Mouse (Mus musculus): ENCODE results near the gene Wfs1.
"Not testable (repeated sequence)": the region's sequence is repeated elsewhere in the genome, so short reads cannot be mapped to it uniquely, and the experiment has no call there.

Wfs1 gene

DNA sequence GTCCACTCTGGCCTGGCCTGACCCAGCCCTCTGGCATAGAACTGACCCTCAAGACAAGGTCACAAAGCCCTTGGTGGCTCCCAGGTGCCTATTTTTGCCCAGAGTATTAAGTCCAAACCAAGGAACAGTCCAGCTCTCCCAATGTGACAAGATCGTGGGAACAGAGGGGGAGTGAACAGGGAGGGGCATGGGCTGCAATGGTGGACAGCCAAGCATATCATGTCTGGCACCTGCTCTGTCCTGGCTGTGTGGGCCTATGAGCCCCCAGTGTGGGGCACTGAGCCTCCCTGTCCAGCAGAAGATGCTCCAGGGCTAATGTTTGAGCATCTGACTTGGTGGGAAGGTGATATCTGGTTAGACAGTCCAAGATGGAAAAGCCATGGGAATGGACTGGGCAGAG is 2.4 kb downstream of the Wfs1 start:
- DNase-seq (ENCODE audit: low read depth) = no peak

GRCm38 (mm10) chr5:36982271-36982670 is 6.7 kb downstream of the Wfs1 start:
- no peak for DNase-seq (ENCODE audit: low read depth)

GRCm38 (mm10) chr5:36979631-36980030 is 9.4 kb downstream of the Wfs1 start:
- no peak for DNase-seq (ENCODE audit: low read depth)

DNA sequence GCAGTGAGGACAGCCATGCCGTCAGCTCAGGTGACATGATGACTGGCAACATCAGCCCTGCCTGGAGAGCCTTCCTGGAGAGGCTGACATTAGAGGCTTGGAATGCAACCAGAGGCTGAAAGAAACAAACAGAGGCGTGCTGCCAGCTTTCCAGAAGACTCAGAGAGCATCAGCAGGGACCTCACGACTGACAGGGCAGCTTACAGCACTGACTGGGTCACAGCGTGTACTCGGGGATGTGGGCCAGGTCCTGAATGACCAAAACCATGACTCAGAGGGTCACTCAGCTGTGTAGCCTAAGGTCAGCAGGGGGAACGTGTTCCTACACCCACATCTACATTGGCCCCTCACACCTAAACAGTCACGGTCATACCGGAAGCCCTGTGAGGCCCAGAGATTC is 10.0 kb downstream of the Wfs1 start:
- no peak for DNase-seq (ENCODE audit: low read depth)

- DNase-seq (ENCODE audit: low read depth) = no peak
Measured at GRCm38 (mm10) chr5:36977809-36978208, 11.2 kb downstream of the Wfs1 start.

GRCm38 (mm10) chr5:36975336-36975735 is 13.7 kb downstream of the Wfs1 start:
- no peak for DNase-seq (ENCODE audit: low read depth)

DNA sequence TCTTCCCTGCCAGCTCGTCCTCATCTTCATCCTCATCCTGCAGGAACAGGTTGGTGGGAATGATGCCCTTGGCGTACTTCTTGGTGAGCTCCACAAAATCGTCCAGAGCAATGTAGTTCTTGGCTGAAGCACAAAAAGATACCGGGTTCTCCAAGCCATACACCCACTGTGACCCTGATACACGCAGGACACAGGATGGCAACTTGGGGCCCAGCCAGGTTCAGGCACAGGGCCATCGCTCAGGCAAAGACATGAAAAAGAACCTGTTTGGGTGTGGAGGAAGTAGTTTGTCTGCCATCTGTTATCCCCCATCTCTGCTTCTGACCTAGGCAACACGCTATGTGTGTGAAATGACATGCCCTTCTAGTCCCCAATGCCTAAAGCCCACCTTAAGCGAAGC is 17.4 kb downstream of the Wfs1 start:
- DNase-seq (ENCODE audit: low read depth) = no peak

- no peak for DNase-seq (ENCODE audit: low read depth)
Measured at GRCm38 (mm10) chr5:36960501-36960900, 28.5 kb downstream of the Wfs1 start.

DNA sequence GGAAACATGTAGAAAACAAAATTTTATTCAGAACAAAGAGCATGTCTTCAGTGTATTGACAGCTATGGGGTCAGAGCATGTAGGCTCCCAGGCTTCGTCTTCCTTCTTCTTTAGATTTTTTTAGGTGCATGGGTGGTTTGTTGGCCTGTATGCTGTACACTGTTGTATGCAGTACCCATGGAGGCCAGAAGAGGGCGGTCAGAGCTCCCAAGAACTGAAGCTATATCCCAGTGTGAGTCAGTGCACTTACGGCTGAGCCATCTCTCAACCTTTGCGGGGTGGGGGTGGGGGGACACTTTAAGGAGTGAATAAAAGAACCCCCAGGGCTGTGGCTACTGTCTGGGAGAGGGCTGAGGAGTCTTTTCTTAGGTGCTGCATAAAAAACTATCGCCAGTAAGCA is 30.2 kb downstream of the Wfs1 start:
- peak; percentile 77 for DNase-seq (ENCODE audit: low read depth)

DNA sequence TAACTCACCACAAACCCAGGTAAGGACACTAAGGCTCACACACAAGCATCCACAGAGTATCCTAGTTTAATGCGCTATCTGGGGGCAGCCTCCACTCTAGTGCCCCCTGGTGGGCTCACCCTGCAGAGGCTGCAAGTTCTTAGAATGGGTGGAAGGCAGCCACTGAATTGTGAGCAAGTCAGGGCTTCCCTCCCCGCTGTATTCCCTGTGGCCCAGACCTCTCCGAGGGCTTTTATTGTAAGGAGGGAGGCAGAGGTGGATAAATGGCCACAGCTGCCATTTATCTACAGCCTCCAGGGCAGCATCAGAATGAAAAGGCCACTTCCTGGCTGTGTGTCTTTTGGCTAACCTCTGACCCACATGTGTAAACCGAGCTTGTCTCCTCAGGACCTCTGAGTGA is 33.6 kb downstream of the Wfs1 start:
- DNase-seq (ENCODE audit: low read depth) = peak; percentile 57

- DNase-seq (ENCODE audit: low read depth) = no peak
Measured at GRCm38 (mm10) chr5:36952311-36952710, 36.7 kb downstream of the Wfs1 start.

DNA sequence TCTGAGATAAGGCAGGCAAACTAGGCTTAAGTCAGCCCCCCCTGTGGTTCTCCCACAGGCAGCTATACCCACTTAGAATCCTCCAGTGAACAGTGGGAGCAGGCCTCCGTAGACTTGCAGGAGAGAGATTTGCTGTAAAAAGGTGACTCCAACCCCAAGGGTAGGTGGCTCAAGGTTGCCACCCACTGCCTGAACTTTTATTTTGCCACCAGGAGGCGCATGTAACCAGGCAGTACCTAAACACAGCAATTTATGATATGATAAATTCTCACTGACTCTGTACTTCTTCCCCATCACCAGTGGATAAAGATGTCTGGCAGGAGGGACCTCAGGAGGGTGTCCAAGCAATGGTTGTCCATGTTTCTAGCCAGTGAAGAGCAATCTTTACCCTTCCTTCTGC is 38.1 kb downstream of the Wfs1 start:
- peak; percentile 56 for DNase-seq (ENCODE audit: low read depth)

DNA sequence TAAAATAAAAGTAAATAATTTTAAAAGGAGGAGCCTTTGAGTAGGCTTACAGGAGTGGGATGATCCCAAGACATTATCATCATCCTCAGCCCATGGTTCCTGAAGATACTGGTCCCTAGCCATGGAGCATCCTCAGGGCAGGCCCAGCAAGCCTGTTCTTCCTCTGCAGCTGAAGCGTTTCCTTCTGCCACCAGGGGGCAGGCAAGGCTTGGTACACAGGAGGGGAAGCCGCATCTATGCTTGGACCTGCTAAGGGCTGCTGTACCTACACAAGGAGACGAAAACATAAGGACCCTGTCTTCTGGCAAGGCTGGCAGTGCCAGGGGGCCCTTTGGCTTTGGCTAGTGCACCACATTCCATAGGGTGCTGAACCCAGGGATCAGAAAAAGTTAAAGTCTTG is 40.2 kb downstream of the Wfs1 start:
- DNase-seq (ENCODE audit: low read depth) = peak; percentile 84

DNA sequence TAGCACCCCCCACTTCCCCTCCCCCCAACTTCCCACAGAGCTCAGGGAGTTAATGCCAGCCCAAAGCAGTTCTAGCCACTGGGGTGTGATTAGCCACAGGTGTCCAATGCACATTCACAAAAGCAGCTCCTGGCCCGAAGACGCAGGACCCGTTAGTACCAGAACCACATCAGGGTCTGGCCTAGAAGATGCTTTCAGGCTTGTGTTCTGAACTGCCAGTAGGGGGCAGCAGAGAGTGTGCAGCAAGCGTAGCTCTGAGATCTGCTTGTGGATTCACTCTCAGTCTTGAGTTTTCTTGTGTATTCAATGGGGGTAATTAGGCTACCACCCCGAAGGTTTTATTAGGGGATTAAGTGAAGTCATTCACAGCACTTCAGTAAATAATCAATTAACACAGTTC is 42.6 kb downstream of the Wfs1 start:
- DNase-seq (ENCODE audit: low read depth) = peak; percentile 79

- no peak for DNase-seq (ENCODE audit: low read depth)
Measured at GRCm38 (mm10) chr5:36945713-36946112, 43.3 kb downstream of the Wfs1 start.

DNA sequence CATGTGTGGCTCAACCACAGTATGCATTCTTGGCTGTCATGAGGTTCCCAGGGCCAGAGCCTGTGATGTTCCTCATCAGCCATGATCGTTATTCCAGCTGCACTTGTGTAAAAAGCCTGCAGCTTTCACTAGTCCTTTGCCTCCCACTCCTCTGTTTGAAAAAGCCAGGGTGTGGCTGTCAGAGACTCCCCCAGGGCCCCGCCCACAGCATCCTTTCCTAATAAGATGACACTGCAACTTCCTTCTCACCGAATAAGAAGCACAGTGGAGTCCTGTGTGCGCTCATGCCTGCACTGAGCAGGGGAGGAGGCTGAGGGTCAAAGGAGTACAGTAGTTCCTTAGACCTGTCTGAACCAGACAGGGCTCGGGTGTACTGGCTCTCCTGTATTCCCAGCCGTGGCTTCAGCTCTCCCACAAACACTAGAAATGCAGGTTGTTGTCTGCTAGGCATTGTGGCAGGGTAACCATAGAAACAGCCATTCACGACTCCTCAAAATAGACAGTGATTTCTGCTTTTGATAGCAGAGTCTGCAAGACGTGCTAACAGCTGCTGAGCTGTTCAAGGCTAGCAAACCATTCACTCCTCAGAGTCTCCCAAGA is 43.8 kb downstream of the Wfs1 start:
- DNase-seq (ENCODE audit: low read depth) = no peak

DNA sequence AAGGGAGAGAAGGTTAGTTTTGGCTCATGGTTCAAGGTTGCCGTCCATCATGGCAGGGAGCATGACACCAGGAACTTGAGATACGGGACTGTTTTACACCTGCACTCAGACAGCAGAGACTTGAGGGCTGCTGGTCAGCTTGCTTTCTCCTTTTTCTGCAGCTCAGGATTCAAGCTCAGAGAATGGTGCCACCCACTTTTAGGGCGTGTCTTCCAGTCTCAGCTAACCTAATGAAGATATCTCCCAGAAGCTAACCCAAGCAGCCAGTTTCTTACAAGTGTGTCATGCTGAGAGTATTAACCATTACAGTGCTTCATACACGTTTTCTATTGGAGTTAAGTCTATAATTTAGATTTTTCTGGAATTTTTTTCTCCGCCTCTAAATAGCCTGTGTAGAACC is 44.5 kb downstream of the Wfs1 start:
- no peak for DNase-seq (ENCODE audit: low read depth)

DNA sequence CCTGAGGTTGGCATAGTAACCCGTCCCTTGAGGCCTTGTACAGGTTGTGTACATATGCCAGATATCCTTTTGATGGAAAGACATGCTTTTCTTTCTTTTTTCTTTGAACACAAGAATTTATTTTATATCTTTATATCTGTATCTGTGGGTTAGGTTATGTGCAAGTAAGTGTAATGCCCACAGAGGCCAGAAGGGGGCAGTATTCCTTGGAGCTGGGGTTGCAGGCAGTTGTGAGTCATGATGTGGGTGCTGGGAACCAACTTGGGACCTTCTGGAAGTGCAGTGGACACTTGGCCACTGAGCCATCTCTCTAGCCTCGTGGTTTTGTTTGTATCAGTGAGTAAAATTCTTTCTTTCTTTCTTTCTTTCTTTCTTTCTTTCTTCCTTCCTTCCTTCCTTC is 46.6 kb downstream of the Wfs1 start:
- no peak for DNase-seq (ENCODE audit: low read depth)

DNA sequence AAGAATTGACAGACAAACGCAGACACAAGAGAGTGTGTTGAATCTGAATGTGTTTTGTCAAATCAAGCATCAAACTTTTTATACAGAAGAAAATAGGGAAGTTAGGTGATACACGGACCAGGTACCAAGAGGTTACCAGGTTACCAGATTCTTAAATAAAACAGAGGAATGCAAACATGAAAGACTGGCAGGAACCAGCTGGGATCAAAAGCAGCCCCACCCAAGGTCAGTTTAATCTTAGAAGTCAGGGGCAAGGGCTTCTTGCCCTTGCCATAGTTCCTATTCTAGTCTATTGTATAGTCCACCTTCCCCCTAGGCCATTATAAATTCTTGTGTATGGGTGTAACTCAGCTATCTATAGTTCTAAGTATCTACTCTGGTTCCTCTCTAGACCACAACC is 50.0 kb downstream of the Wfs1 start:
- not testable (repeated sequence) for DNase-seq (ENCODE audit: low read depth)

DNA sequence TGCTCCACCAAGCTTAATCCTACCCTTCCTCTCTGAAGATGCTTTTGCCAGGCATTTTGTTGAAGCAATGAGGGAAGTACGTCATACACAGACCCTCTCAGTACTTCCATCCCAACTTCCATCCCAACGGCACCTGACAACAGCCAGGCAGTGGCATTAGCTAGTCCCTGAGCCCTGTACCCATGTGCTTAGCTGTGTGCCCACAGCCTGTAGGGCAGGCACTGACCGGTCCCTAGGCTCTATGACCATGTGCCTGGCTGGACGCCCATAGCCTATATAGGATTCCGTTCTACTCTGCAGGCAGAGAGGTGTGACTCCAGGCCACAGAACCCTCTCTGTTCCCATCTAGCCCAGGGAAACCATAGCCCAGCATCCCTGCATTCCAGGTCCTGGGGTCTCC is 51.0 kb downstream of the Wfs1 start:
- no peak for DNase-seq (ENCODE audit: low read depth)

DNA sequence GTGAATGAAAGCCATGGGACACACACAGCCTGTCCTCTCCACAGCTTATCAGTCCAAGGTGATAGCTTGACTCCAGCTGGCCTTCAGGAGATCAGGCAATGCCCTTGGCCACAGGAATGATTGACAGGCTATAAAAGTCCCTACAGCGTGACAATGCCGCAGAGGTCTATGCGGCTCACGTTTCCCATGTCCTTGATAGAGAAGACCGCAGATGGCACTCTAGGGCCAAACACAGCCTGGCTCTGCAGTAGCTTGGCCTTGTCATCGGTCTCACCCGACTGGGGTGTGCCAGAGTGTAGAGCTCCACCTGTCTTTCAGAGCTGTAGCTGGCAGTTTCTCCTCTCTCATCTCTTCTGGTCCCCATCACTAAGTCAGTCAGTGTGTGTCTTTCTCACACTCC is 52.5 kb downstream of the Wfs1 start:
- no peak for DNase-seq (ENCODE audit: low read depth)

DNA sequence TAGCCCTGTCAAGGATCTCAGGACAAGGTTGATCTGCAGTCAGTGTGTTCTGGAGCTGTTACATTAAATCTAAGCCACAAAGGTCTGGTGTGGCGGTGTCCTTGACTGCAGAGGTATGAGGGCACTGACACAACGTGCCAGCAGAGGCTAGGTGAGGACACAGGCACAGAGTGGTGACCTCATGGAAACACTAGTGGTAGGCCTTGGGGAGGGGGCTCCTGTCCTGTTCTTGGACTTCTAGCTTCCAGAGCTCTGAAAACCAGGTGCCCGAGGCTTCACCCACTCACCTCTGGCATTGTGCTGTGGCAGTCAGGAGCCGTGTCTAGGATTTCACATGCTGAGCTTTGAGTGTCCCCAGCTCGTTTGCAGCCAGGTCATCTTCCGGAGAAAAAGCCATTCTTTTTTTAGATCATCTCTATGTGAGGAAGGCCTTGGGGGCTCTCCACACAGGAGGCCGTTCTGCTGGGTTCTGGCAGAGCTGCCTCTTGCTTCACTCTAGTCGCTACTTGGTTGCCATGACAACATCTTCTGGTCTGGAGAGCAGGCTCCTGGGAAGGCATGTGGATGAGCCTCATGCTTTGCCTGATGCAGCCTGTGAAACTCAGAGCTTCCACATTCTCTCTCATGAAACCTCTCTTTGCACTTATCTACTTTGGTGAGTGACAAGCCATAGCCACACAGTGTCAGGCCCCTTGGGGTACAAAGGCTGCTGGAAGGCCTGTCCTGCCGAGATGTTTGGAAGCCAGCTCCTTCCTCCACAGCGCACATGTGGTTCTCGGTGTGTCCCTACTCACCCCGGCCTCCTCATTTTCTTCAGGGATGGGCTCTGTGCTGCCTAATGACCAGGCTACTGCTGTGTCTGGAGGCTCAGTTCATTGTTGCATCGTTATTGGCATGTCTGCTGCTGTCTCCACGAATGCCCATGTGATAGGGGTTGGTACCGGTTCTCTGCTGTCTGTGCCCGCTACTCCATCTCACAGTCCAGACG is 53.2 kb downstream of the Wfs1 start:
- DNase-seq (ENCODE audit: low read depth) = no peak

DNA sequence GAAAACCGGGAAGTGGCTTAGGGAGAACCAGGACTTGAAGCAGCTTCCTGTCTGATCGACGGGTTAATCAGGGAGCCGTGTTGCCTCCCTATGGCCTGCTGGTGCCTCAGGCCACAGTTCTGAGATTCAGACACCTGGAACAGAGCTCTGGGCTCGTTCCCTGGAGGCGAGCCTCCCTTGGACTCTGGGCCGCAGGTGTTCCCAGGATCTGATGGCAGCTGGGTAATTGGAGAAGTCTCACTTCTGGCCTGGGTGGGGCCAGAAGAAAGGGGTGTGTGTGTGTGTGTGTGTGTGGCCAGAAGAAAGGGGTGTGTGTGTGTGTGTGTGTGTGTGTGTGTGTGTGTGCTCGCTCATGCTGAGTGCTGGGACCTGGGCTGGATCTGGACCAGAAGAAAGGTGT is 55.6 kb downstream of the Wfs1 start:
- no peak for DNase-seq (ENCODE audit: low read depth)

DNA sequence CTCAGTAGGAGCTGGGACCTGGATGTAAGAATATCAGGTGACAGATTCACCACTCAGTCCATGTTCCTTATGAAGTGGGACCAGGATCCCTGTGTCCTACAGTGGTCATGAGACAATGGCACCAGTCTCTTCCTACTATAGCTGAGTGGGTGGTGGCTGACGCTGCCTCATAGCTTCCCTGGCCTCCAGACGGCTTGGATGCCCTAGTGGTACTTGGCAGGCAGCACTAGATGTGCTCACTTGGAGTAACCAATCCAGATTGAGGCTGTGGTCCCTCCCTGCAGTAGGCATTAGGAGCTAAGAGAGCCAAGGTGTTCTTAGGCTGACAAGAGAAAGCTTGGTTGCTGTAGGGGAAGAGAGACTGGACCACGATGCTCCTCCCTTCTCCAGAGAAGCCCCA is 59.6 kb downstream of the Wfs1 start:
- no peak for DNase-seq (ENCODE audit: low read depth)
